Mouse (Mus musculus): ENCODE measurements around the gene Tmem87a.

GRCm38 (mm10) chr2:120404823-120405765 is 1.2 kb upstream of the Tmem87a start:
- TF ChIP-seq CTCF (conservative IDR thresholded peaks at IDR 0.05; ENCODE audit: low read length) (no peak), POU5F1 (IDR thresholded peaks at IDR 0.05; ENCODE audit: borderline replicate concordance, low read length) (no peak)

All from E14TG2a.4 (cell line).